Mouse (Mus musculus): Measurements from ENCODE around the gene Clock.

Gene Clock

GRCm38 (mm10) chr5:76179791-76180190 is 124.8 kb downstream of the Clock start:
- no peak for DNase-seq (ENCODE audit: low read depth)

GRCm38 (mm10) chr5:76179171-76179570 is 125.4 kb downstream of the Clock start:
- DNase-seq (ENCODE audit: low read depth), result no peak

GRCm38 (mm10) chr5:76177664-76178063 is 126.9 kb downstream of the Clock start:
- no peak for DNase-seq (ENCODE audit: low read depth)

GRCm38 (mm10) chr5:76176841-76177240 is 127.8 kb downstream of the Clock start:
- no peak for DNase-seq (ENCODE audit: low read depth)

GRCm38 (mm10) chr5:76176411-76176810 is 128.2 kb downstream of the Clock start:
- no peak for DNase-seq (ENCODE audit: low read depth)

GRCm38 (mm10) chr5:76175051-76175450 is 129.5 kb downstream of the Clock start:
- DNase-seq (ENCODE audit: low read depth), result no peak

GRCm38 (mm10) chr5:76171039-76171438 is 133.6 kb downstream of the Clock start:
- no peak for DNase-seq (ENCODE audit: low read depth)

- DNase-seq (ENCODE audit: low read depth), result no peak
These were observed 134.1 kb downstream of the Clock start for GRCm38 (mm10) chr5:76170522-76170921.

- no peak for DNase-seq (ENCODE audit: low read depth)
These were observed 139.8 kb downstream of the Clock start for GRCm38 (mm10) chr5:76164827-76165226.

- no peak for DNase-seq (ENCODE audit: low read depth)
These were observed 140.7 kb downstream of the Clock start for GRCm38 (mm10) chr5:76163828-76164390.

GRCm38 (mm10) chr5:76162926-76163325 is 141.7 kb downstream of the Clock start:
- DNase-seq (ENCODE audit: low read depth), result no peak

- peak; percentile 44 for DNase-seq (ENCODE audit: low read depth)
These were observed 143.1 kb downstream of the Clock start for GRCm38 (mm10) chr5:76161491-76161890.

GRCm38 (mm10) chr5:76160086-76160485 is 144.5 kb downstream of the Clock start:
- DNase-seq (ENCODE audit: low read depth), result no peak

Measured in 416B (cell line).